In genomic region chr13:97064844-97065621, GRCm38 (mm10) we compare ENCODE assay signal across 13 mouse cellular contexts. TPM values are rescaled to one million over a fixed set of nuclear protein-coding genes. Genes with fewer than 3 reads are reported as not detected.
DNase-seq lines count a peak whose midpoint lies in the region; ATAC-seq and TF ChIP-seq lines count a peak whose summit lies in the region.
"Not testable (repeated sequence)": the region's sequence is repeated elsewhere in the genome, so short reads cannot be mapped to it uniquely, and the experiment has no call there.
"Had no signal": no experiment of that assay in that cellular context is flagged by ENCODE, and none has a peak within 500 bp of the region (broad histone marks: within the 10 kb centered on the region; RNA-seq: fewer than 3 reads in every experiment).

No protein-coding gene starts in this region.

- TF ChIP-seq EP300 in stomach, postnatal 0 days (optimal IDR thresholded peaks at IDR 0.05): not testable (repeated sequence)

- 0 out of 2 replicates have a peak, but pooled peaks have one; percentile 15 for ATAC-seq in embryonic facial prominence, embryonic 11.5 days (replicated peaks; ENCODE audit: insufficient number of reproducible peaks, low FRiP score, low TSS enrichment, low read depth)
- not testable (repeated sequence) for ATAC-seq in hindbrain, embryonic 14.5 days (ENCODE audit: low FRiP score); midbrain, embryonic 15.5 days (replicated peaks); stomach, postnatal 0 days (ENCODE audit: low FRiP score, low TSS enrichment)
- ATAC-seq in liver, embryonic 16.5 days (ENCODE audit: low read depth): peak; percentile 16; the same call in 1 of the 2 replicates

- not testable (repeated sequence) for H3K27me3 ChIP-seq in embryonic facial prominence, embryonic 11.5 days (ENCODE audit: control insufficient read depth, insufficient read depth, low read length); hindbrain, embryonic 14.5 days (ENCODE audit: control insufficient read depth, insufficient read depth, low read length); liver, embryonic 16.5 days (ENCODE audit: control insufficient read depth, insufficient read depth, low read depth, low read length); midbrain, embryonic 15.5 days (replicated peaks); stomach, postnatal 0 days (ENCODE audit: control insufficient read depth, insufficient read depth, low read length)

- not testable (repeated sequence) for H3K4me3 ChIP-seq in embryonic facial prominence, embryonic 11.5 days (ENCODE audit: low read depth, low read length); hindbrain, embryonic 14.5 days (replicated peaks; ENCODE audit: low read length); midbrain, embryonic 15.5 days; stomach, postnatal 0 days (ENCODE audit: low read depth, low read length)
- H3K4me3 ChIP-seq in liver, embryonic 16.5 days (ENCODE audit: low read depth, low read length): 0 out of 2 replicates have a peak overlapping the region, but pooled peaks have one; percentile 17

- not testable (repeated sequence) for H3K36me3 ChIP-seq in embryonic facial prominence, embryonic 11.5 days (replicated peaks; ENCODE audit: control insufficient read depth, insufficient read depth, low read depth, low read length); hindbrain, embryonic 14.5 days (replicated peaks; ENCODE audit: control insufficient read depth, insufficient read depth); liver, embryonic 16.5 days (ENCODE audit: control insufficient read depth, insufficient read depth); midbrain, embryonic 15.5 days (replicated peaks); stomach, postnatal 0 days (ENCODE audit: control insufficient read depth, insufficient read depth, low read length)

- not testable (repeated sequence) for TF ChIP-seq CTCF in stomach, postnatal 0 days (IDR thresholded peaks at IDR 0.05; ENCODE audit: low read depth)

- not testable (repeated sequence) for H3K9ac ChIP-seq in embryonic facial prominence, embryonic 11.5 days (replicated peaks; ENCODE audit: low read length); hindbrain, embryonic 14.5 days; midbrain, embryonic 15.5 days; stomach, postnatal 0 days (ENCODE audit: low read length)
- H3K9ac ChIP-seq in liver, embryonic 16.5 days (ENCODE audit: low read depth, low read length): peak overlapping the region; percentile 13; the same call in 1 of the 2 replicates

- DNase-seq in 416B (ENCODE audit: low read depth): peak; percentile 82
- DNase-seq in embryonic facial prominence, embryonic 11.5 days (ENCODE audit: low spot score): peak; percentile 25
- peak; percentile 23 for DNase-seq in heart, adult 11 months
- not testable (repeated sequence) for DNase-seq in hindbrain, embryonic 14.5 days (ENCODE audit: low spot score)
- peak; percentile 7 to 19 for DNase-seq in kidney, postnatal 4 days
- peak; percentile 29 for DNase-seq in stomach, postnatal 0 days (ENCODE audit: low spot score)

- WGBS in embryonic facial prominence, embryonic 11.5 days: 40% methylated on average over 18 of the region's 18 CpGs
- 38% methylated on average over 18 of the region's 18 CpGs for WGBS in hindbrain, embryonic 14.5 days
- WGBS in liver, embryonic 16.5 days (ENCODE audit: insufficient replicate concordance): 35% methylated on average over 18 of the region's 18 CpGs
- 47% methylated on average over 18 of the region's 18 CpGs for WGBS in midbrain, embryonic 15.5 days
- WGBS in stomach, postnatal 0 days: 47% methylated on average over 18 of the region's 18 CpGs

- H3K9me3 ChIP-seq in embryonic facial prominence, embryonic 11.5 days (replicated peaks; ENCODE audit: control insufficient read depth, low read length); hindbrain, embryonic 14.5 days (ENCODE audit: control insufficient read depth, low read length); liver, embryonic 16.5 days (replicated peaks; ENCODE audit: control insufficient read depth, low read length); midbrain, embryonic 15.5 days; stomach, postnatal 0 days (ENCODE audit: control insufficient read depth, low read length): not testable (repeated sequence)

- not testable (repeated sequence) for H3K27ac ChIP-seq in embryonic facial prominence, embryonic 11.5 days (replicated peaks; ENCODE audit: low read depth, low read length); hindbrain, embryonic 14.5 days; midbrain, embryonic 15.5 days; stomach, postnatal 0 days (replicated peaks)
- peak overlapping the region; percentile 32 for H3K27ac ChIP-seq in liver, embryonic 16.5 days (ENCODE audit: low read length)

- not testable (repeated sequence) for H3K4me2 ChIP-seq in embryonic facial prominence, embryonic 11.5 days (ENCODE audit: low read depth, low read length); stomach, postnatal 0 days (replicated peaks; ENCODE audit: low read depth)
- peak overlapping the region; percentile 12; the same call in 1 of the 2 replicates for H3K4me2 ChIP-seq in hindbrain, embryonic 14.5 days (replicated peaks)
- peak overlapping the region; percentile 49 for H3K4me2 ChIP-seq in liver, embryonic 16.5 days (ENCODE audit: low read depth, low read length)
- peak overlapping the region; percentile 11; the same call in 1 of the 2 replicates for H3K4me2 ChIP-seq in midbrain, embryonic 15.5 days

- H3K4me1 ChIP-seq in embryonic facial prominence, embryonic 11.5 days (ENCODE audit: control insufficient read depth, insufficient read depth, low read length); hindbrain, embryonic 14.5 days (replicated peaks; ENCODE audit: control insufficient read depth, insufficient read depth, low read length); midbrain, embryonic 15.5 days; stomach, postnatal 0 days (replicated peaks; ENCODE audit: control insufficient read depth, insufficient read depth): not testable (repeated sequence)
- H3K4me1 ChIP-seq in liver, embryonic 16.5 days (ENCODE audit: control insufficient read depth, low read depth, low read length): peaks cover 33% of the 10 kb centered on the region

RNA-seq across cellular contexts. Expression of gene Fam169a, which starts 2.1 kb away (rescaled TPM):
- polyA plus RNA-seq in embryonic facial prominence, embryonic 11.5 days (2014; fragmentation: Nextera tagmentation; extraction: Ambion mirVana): 8.9 and 9.1 TPM in 2 replicates
- 38.3 and 46.3 TPM in 2 replicates for polyA plus RNA-seq in hindbrain, embryonic 14.5 days (2014; fragmentation: Nextera tagmentation; extraction: Ambion mirVana)
- polyA plus RNA-seq in liver, embryonic 16.5 days (2015; fragmentation: Nextera tagmentation; extraction: Ambion mirVana): 0.58 and 0.83 TPM in 2 replicates
- polyA plus RNA-seq in midbrain, embryonic 15.5 days (2015; fragmentation: Nextera tagmentation; extraction: Ambion mirVana): 27.2 and 31.7 TPM in 2 replicates
- polyA plus RNA-seq in stomach, postnatal 0 days (2015; fragmentation: Nextera tagmentation; extraction: Ambion mirVana): 0.70 TPM in 2 replicates

RNA-seq across cellular contexts. Expression of gene 1700029F12Rik, which starts 30.9 kb away (rescaled TPM):
- not detected in 2 replicates for polyA plus RNA-seq in embryonic facial prominence, embryonic 11.5 days (2014; fragmentation: Nextera tagmentation; extraction: Ambion mirVana)
- not detected in 2 replicates for polyA plus RNA-seq in hindbrain, embryonic 14.5 days (2014; fragmentation: Nextera tagmentation; extraction: Ambion mirVana)
- polyA plus RNA-seq in liver, embryonic 16.5 days (2015; fragmentation: Nextera tagmentation; extraction: Ambion mirVana): not detected in 2 replicates
- not detected in 2 replicates for polyA plus RNA-seq in midbrain, embryonic 15.5 days (2015; fragmentation: Nextera tagmentation; extraction: Ambion mirVana)
- polyA plus RNA-seq in stomach, postnatal 0 days (2015; fragmentation: Nextera tagmentation; extraction: Ambion mirVana): 0.08 TPM in 1 of 2 replicates, not detected in the other
- polyA plus RNA-seq: inflammation-experienced regulatory T-cells, adult 6 months; kidney, postnatal 0 days; macrophage; midbrain, embryonic 14.5 days; stomach, embryonic 14.5 days had no signal

RNA-seq across cellular contexts. Expression of gene Gm6169, which starts 34.0 kb away (rescaled TPM):
- polyA plus RNA-seq in embryonic facial prominence, embryonic 11.5 days (2014; fragmentation: Nextera tagmentation; extraction: Ambion mirVana): 0.42 and 1.4 TPM in 2 replicates
- polyA plus RNA-seq in hindbrain, embryonic 14.5 days (2014; fragmentation: Nextera tagmentation; extraction: Ambion mirVana): 0.60 and 1.2 TPM in 2 replicates
- 0.36 and 0.45 TPM in 2 replicates for polyA plus RNA-seq in liver, embryonic 16.5 days (2015; fragmentation: Nextera tagmentation; extraction: Ambion mirVana)
- polyA plus RNA-seq in midbrain, embryonic 15.5 days (2015; fragmentation: Nextera tagmentation; extraction: Ambion mirVana): 0.64 and 0.77 TPM in 2 replicates
- 8.5 and 10.2 TPM in 2 replicates for polyA plus RNA-seq in stomach, postnatal 0 days (2015; fragmentation: Nextera tagmentation; extraction: Ambion mirVana)
